Mouse (Mus musculus) olfactory bulb, adult 2 months (tissue): ENCODE measurements around the gene Surf6. TPM values are rescaled to one million over a fixed set of nuclear protein-coding genes. Genes with fewer than 3 reads are reported as not detected.
A peak's percentile ranks its signal among the peaks of the same experiment; 100 is the strongest.
"Not testable (repeated sequence)": the region's sequence is repeated elsewhere in the genome, so short reads cannot be mapped to it uniquely, and the experiment has no call there.

Source experiments
- H3K27ac ChIP-seq: fragments of 200-500 bp; 2 replicates; pipeline ENCODE4 v1.5.1; 2012; ENCODE audit warnings: low read depth, low read length; ENCODE audit not compliant: insufficient read depth
- H3K4me1 ChIP-seq: fragments of 200-500 bp; 2 replicates; pipeline ENCODE4 v1.6.1; 2012; ENCODE audit warnings: low read length; ENCODE audit not compliant: control insufficient read depth, insufficient read depth
- H3K4me3 ChIP-seq: fragments of 200-500 bp; 2 replicates; pipeline ENCODE4 v1.5.1; 2012; ENCODE audit warnings: mild to moderate bottlenecking, low read depth, low read length, moderate library complexity; ENCODE audit not compliant: insufficient read depth
- CTCF ChIP-seq: fragments of 200-500 bp; IDR thresholded peaks from 2 replicates; pipeline ENCODE4 v1.5.1; 2012; ENCODE audit warnings: low read depth, mild to moderate bottlenecking, low read length, moderate library complexity; ENCODE audit not compliant: insufficient read depth
- POLR2A ChIP-seq: fragments of 200-500 bp; IDR thresholded peaks from 2 replicates; pipeline ENCODE4 v1.6.1; 2012; ENCODE audit warnings: mild to moderate bottlenecking, low read depth, low read length, moderate library complexity; ENCODE audit not compliant: insufficient read depth
- WGBS: fragments of 180-500 bp; shearing (Covaris S2); methylation state at CpG from one replicate; pipeline ENCODE4 v1.1.7; 2018; 5-methylcytosine and 5-hydroxymethylcytosine counted together
- polyA plus RNA-seq: library from polyadenylated mRNA; stranded (reverse); fragments of >200 nt; gene quantifications from 2 replicates; pipeline ENCODE4 v1.2.4, GENCODE M21; 2012; ENCODE audit warnings: low replicate concordance; ENCODE audit not compliant: missing spikeins, insufficient read depth, insufficient read length

The Surf6 gene
- polyA plus RNA-seq, 1 experiment: not detected

DNA sequence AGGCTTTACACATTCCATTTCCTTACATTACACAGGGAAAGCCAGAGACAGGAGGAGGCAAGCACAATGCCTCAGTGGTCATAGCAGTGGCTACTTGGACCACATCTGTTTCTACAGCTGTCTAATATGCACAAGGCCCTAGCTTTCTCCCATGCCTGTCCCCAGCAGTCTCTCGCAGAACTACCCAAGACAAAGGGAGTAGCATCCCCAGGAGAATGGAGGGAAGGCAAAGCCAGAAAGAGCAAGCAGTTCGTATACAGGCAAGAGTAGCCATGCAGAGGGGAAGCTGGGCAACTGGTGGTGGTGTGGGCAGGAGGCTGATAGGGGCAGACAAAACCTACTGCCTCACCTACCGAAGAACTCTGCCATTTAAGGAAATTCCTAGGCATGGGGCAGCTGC, 3.8 kb upstream of the Surf6 start:
- no peak overlapping the region for H3K27ac ChIP-seq
- H3K4me1 ChIP-seq: peaks cover 15% of the 10 kb centered on the region
- 90% methylated on average over 3 of the region's 3 CpGs for WGBS
- no peak overlapping the region for H3K4me3 ChIP-seq
- no peak for TF ChIP-seq CTCF
- no peak for TF ChIP-seq POLR2A

DNA sequence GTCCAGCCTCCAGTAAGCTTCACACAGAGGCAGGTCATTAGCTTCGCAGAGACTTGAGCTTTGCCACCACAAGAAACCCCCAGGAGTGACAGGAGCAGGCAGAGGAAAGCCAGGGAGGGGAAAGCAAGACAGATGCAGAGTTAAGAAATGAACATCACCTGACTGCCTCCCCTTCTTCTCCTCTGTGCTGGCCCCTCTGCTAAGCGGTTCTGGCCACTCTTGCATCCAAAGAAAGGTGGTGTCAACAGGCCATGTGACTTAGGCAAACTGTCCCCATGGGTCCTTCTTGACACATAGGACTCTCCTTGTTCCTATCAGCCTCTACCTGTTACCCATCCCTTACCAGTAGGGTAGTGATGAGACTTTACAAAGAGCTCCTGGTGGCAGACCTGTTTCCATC, 3.3 kb upstream of the Surf6 start:
- Histone ChIP-seq H3K4me1 (peaks cover 15% of the 10 kb centered on the region), H3K27ac (no peak overlapping the region), H3K4me3 (no peak overlapping the region)
- TF ChIP-seq POLR2A: no peak
- TF ChIP-seq CTCF: no peak
- WGBS: 93% methylated on average over 2 of the region's 2 CpGs

- TF ChIP-seq CTCF (no peak), POLR2A (no peak)
- 5% methylated on average over 7 of the region's 7 CpGs for WGBS
- peak overlapping the region; percentile 90 for H3K4me3 ChIP-seq
Observed at GRCm38 (mm10) chr2:26903311-26903710, 632 bp upstream of the Surf6 start.

DNA sequence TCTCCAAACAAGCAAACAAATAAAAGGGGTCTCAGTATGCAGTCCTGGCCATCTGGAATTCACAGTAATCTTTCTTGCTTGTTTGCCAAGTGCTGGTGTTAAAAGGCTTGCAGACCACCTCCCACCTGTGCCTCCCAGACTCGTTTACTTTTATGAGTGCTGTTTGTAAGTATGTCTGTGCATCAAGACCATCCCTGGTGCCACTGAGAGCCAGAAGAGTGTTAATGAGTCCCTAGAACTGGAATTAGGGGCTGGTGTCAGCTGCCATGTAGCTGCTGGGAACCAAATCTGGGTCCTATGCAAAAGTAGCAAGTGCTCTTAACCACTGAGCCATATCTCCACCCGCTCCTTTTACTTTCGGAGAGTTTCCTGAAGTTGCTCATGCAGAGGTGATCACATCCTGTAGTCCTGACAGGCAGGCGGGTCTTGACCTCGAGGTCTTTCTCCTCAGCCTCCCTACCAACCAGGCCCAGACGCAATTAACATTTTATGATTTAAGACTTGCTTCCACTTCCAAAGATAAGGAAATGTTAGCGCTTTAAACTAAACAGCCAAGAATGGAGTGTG, 762 bp downstream of the Surf6 start:
- no peak for TF ChIP-seq POLR2A
- TF ChIP-seq CTCF: no peak
- H3K4me3 ChIP-seq: peak overlapping the region; percentile 90
- H3K4me1 ChIP-seq: peaks cover 3% of the 10 kb centered on the region
- H3K27ac ChIP-seq: no peak overlapping the region
- WGBS: 10% methylated on average over 7 of the region's 7 CpGs

More at GRCm38 (mm10) chr2:26903311-26903710, 632 bp upstream of the Surf6 start:
- Histone ChIP-seq H3K27ac (peak overlapping the region; percentile 82), H3K4me1 (peaks cover 7% of the 10 kb centered on the region)

- WGBS: 60% methylated on average over 1 of the region's 1 CpGs
- Histone ChIP-seq H3K4me1 (peaks cover 3% of the 10 kb centered on the region), H3K27ac (no peak overlapping the region), H3K4me3 (no peak overlapping the region)
- no peak for TF ChIP-seq POLR2A
- TF ChIP-seq CTCF: no peak
Observed at GRCm38 (mm10) chr2:26900731-26901130, 1.9 kb downstream of the Surf6 start.

DNA sequence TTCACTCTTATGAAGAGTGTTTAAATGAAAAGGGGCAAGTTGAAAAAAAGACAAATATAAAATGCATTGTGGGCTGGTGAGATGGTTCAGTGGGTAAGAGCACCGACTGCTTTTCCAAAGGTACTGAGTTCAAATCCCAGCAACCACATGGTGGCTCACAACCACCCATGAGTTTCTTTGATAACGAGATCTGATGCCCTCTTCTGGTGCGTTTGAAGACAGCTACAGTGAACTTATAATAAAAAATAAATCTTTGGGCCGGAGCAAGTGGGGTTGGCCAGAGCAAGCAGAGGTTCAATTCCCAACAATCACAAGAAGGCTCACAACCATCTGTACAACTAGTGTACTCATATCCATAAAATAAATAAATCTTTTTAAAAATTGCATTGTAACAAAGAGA, 6.8 kb downstream of the Surf6 start:
- Histone ChIP-seq H3K27ac (no peak overlapping the region), H3K4me1 (no peaks in the 10 kb centered on the region), H3K4me3 (no peak overlapping the region)
- no peak for TF ChIP-seq POLR2A
- TF ChIP-seq CTCF: no peak
- 88% methylated on average over 4 of the region's 4 CpGs for WGBS

- H3K4me3 ChIP-seq, H3K27ac ChIP-seq, H3K4me1 ChIP-seq: not testable (repeated sequence)
- WGBS: 46% methylated on average over 4 of the region's 4 CpGs
Observed at GRCm38 (mm10) chr2:26886170-26886569, 16.5 kb downstream of the Surf6 start.

- not testable (repeated sequence) for H3K27ac ChIP-seq, H3K4me3 ChIP-seq, H3K4me1 ChIP-seq
- 69% methylated on average over 2 of the region's 2 CpGs for WGBS
Observed at GRCm38 (mm10) chr2:26885541-26885940, 17.1 kb downstream of the Surf6 start.

DNA sequence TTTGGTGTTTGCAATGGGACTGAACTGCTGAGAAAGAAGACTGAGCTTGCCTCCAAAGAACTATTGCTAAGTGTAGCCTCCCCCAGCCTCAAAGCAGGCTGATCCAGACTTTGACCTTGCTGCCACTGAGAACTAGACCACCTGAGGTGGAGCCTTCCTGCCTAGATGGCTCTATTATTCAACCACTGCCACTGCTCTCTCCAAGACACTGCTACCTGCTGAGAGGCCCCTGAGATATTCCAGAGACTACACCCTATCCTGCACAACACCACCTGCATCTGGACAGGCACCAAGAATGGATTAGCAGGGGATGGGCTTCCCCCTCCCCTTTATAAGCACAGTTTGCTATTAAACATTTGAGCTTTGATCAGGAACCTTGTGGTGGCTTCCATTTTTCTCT, 24.1 kb downstream of the Surf6 start:
- H3K27ac ChIP-seq: no peak overlapping the region
- TF ChIP-seq CTCF (no peak), POLR2A (no peak)
- H3K4me3 ChIP-seq: no peak overlapping the region
- H3K4me1 ChIP-seq: no peaks in the 10 kb centered on the region

GRCm38 (mm10) chr2:26870666-26871065, 32.0 kb downstream of the Surf6 start:
- Histone ChIP-seq H3K4me1 (no peaks in the 10 kb centered on the region), H3K27ac (no peak overlapping the region), H3K4me3 (no peak overlapping the region)
- WGBS: 70% methylated on average over 6 of the region's 6 CpGs
- TF ChIP-seq POLR2A: no peak
- TF ChIP-seq CTCF: no peak
